Comparison of ENCODE assay signal across 20 mouse cellular contexts in genomic region chr5:139981976-139982375, GRCm38 (mm10).
DNase-seq lines count a peak whose midpoint lies in the region.
"Had no signal": no experiment of that assay in that cellular context is flagged by ENCODE, and none has a peak within 500 bp of the region (broad histone marks: within the 10 kb centered on the region; RNA-seq: fewer than 3 reads in every experiment).

No protein-coding gene starts in this region.

- peak; percentile 17 for DNase-seq in embryo, embryonic 11.5 days (ENCODE audit: low read depth, low spot score)
- no peak for DNase-seq in embryo, embryonic 10 days (ENCODE audit: low spot score)
- DNase-seq in MN1 (ENCODE audit: low spot score), result peak; percentile 53
- peak; percentile 17 for DNase-seq in c-Kit-positive CD71-positive TER-119-negative erythroid progenitor cells, embryonic 14.5 days (ENCODE audit: low read depth)
- no peak for DNase-seq in gastrocnemius, adult 8-10 months (ENCODE audit: low spot score in 2 of 2)
- no peak for DNase-seq in urinary bladder, adult 2 months (ENCODE audit: low spot score)
- no peak for DNase-seq in heart, adult 8-10 months (ENCODE audit: low spot score)
- DNase-seq: adrenal gland, postnatal 14 days; cerebellum, adult 9-10 months; cerebellum, postnatal 36 days; embryo, embryonic 11 days; gastrocnemius, postnatal 10 days; heart, postnatal 4 days; kidney, adult 9 months; kidney, postnatal 10 days; liver, embryonic 13.5 days; lung, adult 2 months; lung, postnatal 10 days; retina, postnatal 1 day; right cerebral cortex, postnatal 14 days had no signal

Comparison
In these comparisons a context has a peak if more than half of its experiments do, and no peak if none do; other contexts are left out.
1. DNase-seq: peak in embryo, embryonic 11.5 days (single experiment), MN1 (single experiment) and c-Kit-positive CD71-positive TER-119-negative erythroid progenitor cells, embryonic 14.5 days (single experiment); none in embryo, embryonic 10 days (single experiment), gastrocnemius, adult 8-10 months (0 of 2), urinary bladder, adult 2 months (single experiment) and heart, adult 8-10 months (single experiment).